Mouse (Mus musculus) small intestine, adult 2 months (tissue): ENCODE results near the gene Nek4.

Experiments used
- CTCF ChIP-seq: fragments of 200-500 bp; IDR thresholded peaks from 2 replicates; pipeline ENCODE4 v1.5.1; 2012; ENCODE audit warnings: low read depth, mild to moderate bottlenecking, control low read depth, inconsistent platforms, low read length, moderate library complexity, mixed read lengths; ENCODE audit not compliant: insufficient replicate concordance, insufficient read length; ENCODE audit errors: extremely low read depth
- POLR2A ChIP-seq: fragments of 200-500 bp; IDR thresholded peaks from 2 replicates; pipeline ENCODE4 v1.6.1; 2012; ENCODE audit warnings: low read depth, mild to moderate bottlenecking, control low read depth, inconsistent platforms, low read length, moderate library complexity

DNA sequence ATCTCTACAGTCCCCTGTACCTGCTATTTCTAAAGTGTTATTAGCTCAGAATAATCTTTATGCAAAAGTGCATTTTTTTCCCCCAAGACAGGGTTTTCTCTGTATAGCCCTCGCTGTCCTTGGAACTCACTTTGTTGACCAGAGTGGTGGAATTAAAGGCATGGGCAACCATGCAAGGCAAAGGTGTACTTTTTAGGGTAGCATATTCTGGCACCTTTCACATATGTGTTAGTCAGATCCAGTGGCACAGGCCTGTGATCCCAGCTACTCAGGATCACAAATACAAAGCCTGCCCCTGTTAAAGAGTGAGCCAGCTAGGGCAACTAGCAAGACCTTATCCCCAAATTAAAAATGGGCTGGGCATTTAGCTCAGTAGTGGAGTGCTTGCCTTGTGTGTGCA lies 9.2 kb downstream of the Nek4 start:
- no peak for TF ChIP-seq CTCF
- TF ChIP-seq POLR2A, result no peak
